Mouse (Mus musculus) thymus, postnatal 0 days (tissue): ENCODE results near the gene Cisd3. TPM values are rescaled to one million over a fixed set of nuclear protein-coding genes. Genes with fewer than 3 reads are reported as not detected.

Experiments
- microRNA-seq: library from miRNA; unstranded; fragments of <30 nt; microRNA quantifications from one replicate; pipeline ENCODE4, GENCODE M21; 2016; ENCODE audit warnings: borderline number of aligned reads
- polyA plus RNA-seq: library from polyadenylated mRNA; unstranded; fragments of >200 nt; fragmentation: Nextera tagmentation; extraction: Ambion mirVana; gene quantifications from 2 replicates; pipeline ENCODE4 v1.2.1, GENCODE M21; 2015

Gene Cisd3
- polyA plus RNA-seq, 1 experiment from 2014 or later = 35.0 TPM

Small RNAs within 50 kb of the gene (microRNA-seq; reads per million reads assigned to microRNA genes)
- gene Gm24158 = not detected
- gene Mir6927 = not detected

Other genes starting within 250 kb of the Cisd3 start
- gene 4933428G20Rik, start 185.5 kb upstream of the Cisd3 start, polyA plus RNA-seq = 0.09 and 0.12 TPM in 2 replicates
- gene Srcin1, start 109.6 kb upstream of the Cisd3 start, polyA plus RNA-seq = 0.05 and 0.06 TPM in 2 replicates
- gene Epop, start 56.1 kb upstream of the Cisd3 start, polyA plus RNA-seq = 1.8 and 2.2 TPM in 2 replicates
- 1.9 and 2.4 TPM in 2 replicates for gene Mllt6, start 22.4 kb upstream of the Cisd3 start, polyA plus RNA-seq
- 4.8 and 5.4 TPM in 2 replicates for gene Pcgf2, start 14.7 kb downstream of the Cisd3 start, polyA plus RNA-seq
- gene Psmb3, start 17.6 kb downstream of the Cisd3 start, polyA plus RNA-seq = 711 and 747 TPM in 2 replicates
- 2.5 and 2.6 TPM in 2 replicates for gene Pip4k2b, start 58.9 kb downstream of the Cisd3 start, polyA plus RNA-seq
- gene Cwc25, start 80.7 kb downstream of the Cisd3 start, polyA plus RNA-seq = 17.7 and 18.5 TPM in 2 replicates
- gene 1700001P01Rik, start 90.1 kb downstream of the Cisd3 start, polyA plus RNA-seq = 0.44 TPM in 1 of 2 replicates, not detected in the other
- gene Rpl23, start 96.6 kb downstream of the Cisd3 start, polyA plus RNA-seq = 766 and 768 TPM in 2 replicates
- 98.7 and 108 TPM in 2 replicates for gene Lasp1, start 113.2 kb downstream of the Cisd3 start, polyA plus RNA-seq
- gene B230217C12Rik, start 155.0 kb downstream of the Cisd3 start, polyA plus RNA-seq = 4.5 and 5.0 TPM in 2 replicates
- gene Fbxo47, start 198.3 kb downstream of the Cisd3 start, polyA plus RNA-seq = 0.70 and 0.75 TPM in 2 replicates